Mouse (Mus musculus) heart, embryonic 16.5 days (tissue): Measurements from ENCODE around the gene Nos1. TPM values are rescaled to one million over a fixed set of nuclear protein-coding genes. Genes with fewer than 3 reads are reported as not detected.
A peak's percentile ranks its signal among the peaks of the same experiment; 100 is the strongest.

ENCODE experiments used
- ATAC-seq: fragments of 200-750 bp; cut with Nextera tagmentation; replicated peaks from 2 replicates; pipeline ENCODE4 v1.8.0; 2017; ENCODE audit warnings: moderate number of reproducible peaks; ENCODE audit not compliant: insufficient read depth, low FRiP score; ENCODE audit errors: extremely low read depth
- H3K27ac ChIP-seq: fragments of 300-500 bp; sonication (generic); 2 replicates; pipeline ENCODE4 v1.5.1; 2014; ENCODE audit warnings: mild to moderate bottlenecking, low read length, control low read depth, moderate library complexity
- H3K27me3 ChIP-seq: fragments of 300-500 bp; sonication (generic); 2 replicates; pipeline ENCODE4 v1.6.1; 2014; ENCODE audit warnings: low read length, mixed read lengths; ENCODE audit not compliant: control insufficient read depth, insufficient read depth
- H3K36me3 ChIP-seq: fragments of 300-500 bp; sonication (generic); 2 replicates; pipeline ENCODE4 v1.6.1; 2014; ENCODE audit not compliant: control insufficient read depth, insufficient read depth
- H3K4me1 ChIP-seq: fragments of 300-500 bp; sonication (generic); 2 replicates; pipeline ENCODE4 v1.6.1; 2014; ENCODE audit warnings: low read length, mixed read lengths; ENCODE audit not compliant: control insufficient read depth, insufficient read depth
- H3K4me2 ChIP-seq: fragments of 300-500 bp; sonication (generic); 2 replicates; pipeline ENCODE4 v1.6.1; 2014; ENCODE audit warnings: low read depth, mild to moderate bottlenecking, control low read depth, low read length
- H3K4me3 ChIP-seq: fragments of 300-500 bp; sonication (generic); 2 replicates; pipeline ENCODE4 v1.5.1; 2014; ENCODE audit warnings: mild to moderate bottlenecking, control low read depth, low read length
- H3K9ac ChIP-seq: fragments of 300-500 bp; sonication (generic); 2 replicates; pipeline ENCODE4 v1.6.1; 2014; ENCODE audit warnings: low read length, control low read depth
- H3K9me3 ChIP-seq: fragments of 300-500 bp; sonication (generic); replicated peaks from 2 replicates; pipeline ENCODE4 v1.6.1; 2016; ENCODE audit warnings: low read length; ENCODE audit not compliant: control insufficient read depth
- WGBS: fragments of 180-500 bp; shearing (Covaris S2); extraction: QIAGEN DNeasy Blood & Tissue Kit; methylation state at CpG from one replicate; pipeline ENCODE4 v1.1.7; 2014; 5-methylcytosine and 5-hydroxymethylcytosine counted together
- polyA plus RNA-seq: library from polyadenylated mRNA; unstranded; fragments of >200 nt; fragmentation: Nextera tagmentation; extraction: Ambion mirVana; gene quantifications from 2 replicates; pipeline ENCODE4 v1.2.1, GENCODE M21; 2015

Nos1 gene
- polyA plus RNA-seq, 1 experiment from 2014 or later, result 0.24 TPM

DNA sequence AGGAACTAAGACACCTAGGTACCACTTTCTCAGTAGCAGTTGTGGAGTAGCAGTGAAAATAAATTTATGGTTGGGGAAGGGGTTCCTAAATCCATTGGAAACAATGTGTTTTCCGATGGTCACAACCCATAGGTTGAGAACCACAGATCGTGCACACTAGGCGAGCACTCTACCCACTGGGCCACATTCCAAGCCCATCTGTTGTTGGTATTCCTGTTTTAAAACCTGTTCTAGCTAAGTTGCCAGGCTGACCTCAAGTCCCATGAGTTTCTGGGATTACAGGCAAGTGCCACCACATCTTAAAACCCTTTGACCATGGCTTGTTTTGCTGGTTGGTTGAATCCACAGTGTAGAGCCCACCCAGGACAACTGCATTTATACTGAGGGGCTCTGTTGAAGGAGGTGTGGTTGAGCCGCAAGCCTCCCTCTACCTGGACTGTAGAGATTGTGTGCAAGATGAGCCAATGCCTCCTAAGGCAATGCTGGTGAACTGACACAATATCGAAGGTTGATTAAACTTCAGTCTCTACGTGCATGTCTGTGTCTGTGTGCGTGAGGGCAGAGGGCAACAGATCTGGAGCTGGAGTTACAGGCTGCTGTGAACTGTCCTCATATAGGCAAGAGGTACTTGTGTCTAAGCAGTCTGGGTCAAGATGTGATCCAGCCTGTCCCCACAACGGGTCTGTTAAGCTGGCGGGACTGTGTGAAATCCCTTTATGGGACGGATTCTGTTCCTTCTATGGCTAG, 189.0 kb downstream of the Nos1 start:
- 86% methylated on average over 10 of the region's 10 CpGs for whole genome bisulfite sequencing
- no peak overlapping the region for H3K9ac ChIP-seq
- no peak overlapping the region for H3K4me3 ChIP-seq
- peaks cover 4% of the 10 kb centered on the region for H3K4me1 ChIP-seq
- H3K27ac ChIP-seq, result no peak overlapping the region
- H3K4me2 ChIP-seq, result no peak overlapping the region
- no peaks in the 10 kb centered on the region for H3K27me3 ChIP-seq
- no peaks in the 10 kb centered on the region for H3K36me3 ChIP-seq
- no peak for ATAC-seq
- 0 out of 2 replicates have a peak, but pooled peaks cover 2% of the 10 kb centered on the region for H3K9me3 ChIP-seq

DNA sequence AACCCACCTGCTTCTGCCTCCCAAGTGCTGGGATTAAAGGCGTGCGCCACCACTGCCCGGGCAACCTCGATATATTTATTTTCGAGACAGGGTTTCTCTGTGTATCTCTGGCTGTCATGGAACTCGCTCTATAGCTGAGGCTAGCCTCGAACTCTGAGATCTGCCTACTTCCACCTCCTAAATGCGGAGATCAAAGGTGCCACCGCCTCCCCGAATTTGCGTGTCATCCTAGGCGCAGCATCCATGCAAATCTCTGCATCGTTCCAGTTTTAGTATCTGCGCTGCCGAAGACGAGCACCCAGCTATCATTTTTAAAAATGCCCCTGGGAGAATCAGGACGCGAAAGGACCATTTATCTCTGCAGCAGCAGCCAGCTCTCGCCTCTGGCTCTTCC, 195.4 kb downstream of the Nos1 start:
- 24% methylated on average over 19 of the region's 19 CpGs for WGBS
- Histone ChIP-seq H3K9ac (peak overlapping the region; percentile 39; the same call in 1 of the 2 replicates), H3K27ac (no peak overlapping the region), H3K27me3 (no peaks in the 10 kb centered on the region), H3K4me2 (peak overlapping the region; percentile 90), H3K4me1 (peaks cover 18% of the 10 kb centered on the region), H3K36me3 (peaks cover 13% of the 10 kb centered on the region), H3K9me3 (0 out of 2 replicates have a peak, but pooled peaks cover 2% of the 10 kb centered on the region), H3K4me3 (peak overlapping the region; percentile 91)
- ATAC-seq, result no peak

DNA sequence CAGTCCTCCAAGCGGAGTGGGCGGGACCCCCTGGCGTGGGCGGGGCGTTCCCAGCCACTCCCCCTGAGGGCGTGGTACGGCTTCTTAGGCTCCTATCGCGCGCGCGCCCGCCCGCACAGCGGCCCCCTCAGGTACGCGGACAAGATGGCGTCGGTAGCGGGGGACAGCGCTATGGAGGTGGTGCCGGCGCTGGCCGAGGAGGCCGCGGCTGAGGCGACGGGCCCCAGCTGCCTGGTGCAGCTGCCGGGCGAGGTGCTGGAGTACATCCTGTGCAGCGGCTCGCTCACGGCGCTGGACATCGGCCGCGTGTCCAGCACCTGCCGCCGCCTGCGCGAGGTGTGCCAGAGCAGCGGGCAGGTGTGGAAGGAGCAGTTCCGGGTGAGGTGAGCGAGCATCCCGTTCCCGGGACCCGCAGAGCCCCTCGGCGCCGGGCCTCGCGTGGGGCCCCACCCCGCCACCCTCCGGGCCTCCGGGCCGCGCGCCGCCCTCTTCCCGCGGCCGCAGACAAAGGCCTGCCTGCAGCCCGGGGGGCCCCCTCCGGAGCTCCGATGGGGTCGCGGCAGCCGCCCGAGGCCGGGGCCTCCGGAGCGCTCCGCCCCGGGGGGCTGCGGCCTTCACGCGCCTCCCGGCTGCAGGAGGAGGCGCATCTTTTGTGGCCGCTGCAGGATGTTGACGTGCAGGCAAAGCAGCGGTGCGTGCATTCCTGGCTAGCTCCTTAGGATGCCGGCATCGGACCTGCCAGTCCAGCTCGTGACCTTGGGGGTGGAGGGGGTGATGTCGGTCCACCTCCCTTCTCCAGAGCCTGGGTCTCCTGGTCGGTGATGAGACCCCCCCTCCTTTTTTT, 196.0 kb downstream of the Nos1 start, which contains the start of gene Fbxo21:
Fbxo21 (plus strand) TSS at position 74 of the 844 bp plus-strand sequence.
- ATAC-seq, result peak; percentile 97
- H3K4me1 ChIP-seq, result peaks cover 18% of the 10 kb centered on the region
- peak within 1 kb of the TSS; percentile 90 for H3K4me2 ChIP-seq
- under 1% methylated on average over 82 of the region's 88 CpGs for WGBS
- H3K4me3 ChIP-seq, result peak within 1 kb of the TSS; percentile 91
- 0 out of 2 replicates have a peak, but pooled peaks cover 2% of the 10 kb centered on the region for H3K9me3 ChIP-seq
- H3K9ac ChIP-seq, result peak within 1 kb of the TSS; percentile 93
- no peaks in the 10 kb centered on the region for H3K27me3 ChIP-seq
- peaks cover 18% of the 10 kb centered on the region for H3K36me3 ChIP-seq
- H3K27ac ChIP-seq, result peak within 1 kb of the TSS; percentile 76

GRCm38 (mm10) chr5:117977501-117978158, 196.8 kb downstream of the Nos1 start:
- Histone ChIP-seq H3K9me3 (0 out of 2 replicates have a peak, but pooled peaks cover 2% of the 10 kb centered on the region), H3K4me1 (peaks cover 18% of the 10 kb centered on the region), H3K27me3 (no peaks in the 10 kb centered on the region), H3K36me3 (peaks cover 22% of the 10 kb centered on the region), H3K9ac (peak overlapping the region; percentile 93), H3K4me2 (peak overlapping the region; percentile 90), H3K4me3 (peak overlapping the region; percentile 91), H3K27ac (0 out of 2 replicates have a peak overlapping the region, but pooled peaks have one; percentile 76)
- no peak for ATAC-seq
- WGBS, result 17% methylated on average over 30 of the region's 30 CpGs

DNA sequence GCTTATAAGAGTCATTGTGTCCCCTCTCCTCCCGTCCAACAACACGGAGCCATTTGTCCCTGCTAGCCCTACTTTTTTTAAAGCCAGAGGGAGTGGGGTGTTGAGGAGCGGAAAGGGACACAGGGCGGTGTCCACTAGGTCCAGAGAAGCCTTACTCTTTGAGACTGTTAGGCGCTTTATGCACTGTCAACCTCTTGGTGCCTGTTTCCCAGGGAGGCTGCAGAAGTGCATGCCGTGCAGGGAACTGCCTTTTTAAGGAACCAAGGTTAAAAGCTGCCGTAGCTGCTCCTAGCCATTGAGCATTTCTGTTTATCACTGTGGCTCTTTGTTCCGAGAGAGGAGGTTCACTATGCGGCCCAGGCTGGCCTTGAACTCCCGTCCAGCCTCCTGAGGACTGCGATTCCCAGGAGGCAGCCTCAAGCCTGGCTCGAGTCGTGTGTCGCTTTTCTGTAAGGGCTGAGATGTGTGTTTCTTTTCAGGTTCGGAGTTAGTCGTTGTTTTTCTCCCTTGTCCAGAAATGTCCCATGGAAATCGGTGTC, 197.4 kb downstream of the Nos1 start:
- Histone ChIP-seq H3K9me3 (0 out of 2 replicates have a peak, but pooled peaks cover 2% of the 10 kb centered on the region), H3K27ac (no peak overlapping the region), H3K36me3 (peaks cover 28% of the 10 kb centered on the region), H3K4me3 (peak overlapping the region; percentile 91), H3K4me2 (peak overlapping the region; percentile 90), H3K27me3 (no peaks in the 10 kb centered on the region), H3K4me1 (peaks cover 18% of the 10 kb centered on the region), H3K9ac (peak overlapping the region; percentile 40; the same call in 1 of the 2 replicates)
- ATAC-seq, result no peak
- 66% methylated on average over 17 of the region's 17 CpGs for WGBS

- Histone ChIP-seq H3K36me3 (peaks cover 34% of the 10 kb centered on the region), H3K4me1 (peaks cover 18% of the 10 kb centered on the region), H3K4me2 (no peak overlapping the region), H3K9me3 (0 out of 2 replicates have a peak, but pooled peaks cover 2% of the 10 kb centered on the region), H3K27me3 (no peaks in the 10 kb centered on the region), H3K27ac (no peak overlapping the region), H3K9ac (no peak overlapping the region), H3K4me3 (no peak overlapping the region)
- no peak for ATAC-seq
- 94% methylated on average over 5 of the region's 5 CpGs for WGBS
These were observed 198.2 kb downstream of the Nos1 start for GRCm38 (mm10) chr5:117979082-117979481.

- no peak for ATAC-seq
- H3K9me3 ChIP-seq, result no peaks in the 10 kb centered on the region
- WGBS, result 87% methylated on average over 8 of the region's 8 CpGs
- H3K9ac ChIP-seq, result no peak overlapping the region
- no peak overlapping the region for H3K27ac ChIP-seq
- no peak overlapping the region for H3K4me3 ChIP-seq
- H3K4me2 ChIP-seq, result no peak overlapping the region
- peaks cover 18% of the 10 kb centered on the region for H3K4me1 ChIP-seq
- no peaks in the 10 kb centered on the region for H3K27me3 ChIP-seq
- H3K36me3 ChIP-seq, result peaks cover 36% of the 10 kb centered on the region
These were observed 200.1 kb downstream of the Nos1 start for GRCm38 (mm10) chr5:117980921-117981320.

GRCm38 (mm10) chr5:117981943-117982342, 201.1 kb downstream of the Nos1 start:
- ATAC-seq, result no peak
- Histone ChIP-seq H3K27ac (no peak overlapping the region), H3K4me3 (no peak overlapping the region), H3K9ac (no peak overlapping the region), H3K4me2 (no peak overlapping the region), H3K36me3 (peaks cover 44% of the 10 kb centered on the region), H3K9me3 (no peaks in the 10 kb centered on the region), H3K4me1 (peaks cover 18% of the 10 kb centered on the region), H3K27me3 (no peaks in the 10 kb centered on the region)
- WGBS, result 75% methylated on average over 5 of the region's 5 CpGs
